Mouse (Mus musculus): ENCODE measurements around the gene Ugt3a1. TPM values are rescaled to one million over a fixed set of nuclear protein-coding genes. Genes with fewer than 3 reads are reported as not detected.

Ugt3a1 gene
- polyA plus RNA-seq, 1 experiment from 2014 or later = not detected

GRCm38 (mm10) chr15:9335341-9335740 lies 58.7 kb downstream of the Ugt3a1 start, which contains the start of gene Ugt3a2:
Gene Ugt3a2 (plus strand): TSS chr15:9335550.
- no peak within 1 kb of the TSS for H3K27ac ChIP-seq
- no peak for ATAC-seq (ENCODE audit: insufficient number of reproducible peaks, insufficient read depth, low FRiP score, low TSS enrichment, low read depth)

DNA sequence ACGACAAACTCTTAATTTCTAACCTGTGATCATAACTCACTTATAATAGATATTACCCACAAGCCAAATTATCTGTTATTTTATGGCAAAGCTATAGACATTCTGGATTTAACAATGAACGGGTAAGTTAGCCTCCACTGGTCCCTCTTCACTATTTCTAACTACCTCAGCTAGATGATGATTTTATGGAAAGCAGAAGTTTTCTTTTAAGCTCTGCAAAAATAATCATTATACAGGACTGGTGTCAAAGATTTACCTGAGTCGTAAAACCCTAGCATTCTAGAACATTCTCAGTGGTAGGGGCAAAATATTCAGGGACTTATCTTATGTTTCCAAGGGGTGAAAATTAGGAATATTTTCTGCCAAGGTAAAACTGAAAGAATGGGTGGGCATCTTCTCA lies 59.9 kb downstream of the Ugt3a1 start:
- Histone ChIP-seq H3K9me3 (no peaks in the 10 kb centered on the region), H3K36me3 (no peaks in the 10 kb centered on the region), H3K9ac (no peak overlapping the region), H3K27ac (no peak overlapping the region), H3K4me2 (no peak overlapping the region), H3K27me3 (no peaks in the 10 kb centered on the region), H3K4me1 (no peaks in the 10 kb centered on the region), H3K4me3 (no peak overlapping the region)
- ATAC-seq (ENCODE audit: insufficient number of reproducible peaks, insufficient read depth, low FRiP score, low TSS enrichment, low read depth) = no peak
- WGBS = 83% methylated on average over 3 of the region's 3 CpGs

More at GRCm38 (mm10) chr15:9335341-9335740, 58.7 kb downstream of the Ugt3a1 start, which contains the start of gene Ugt3a2:
- 83% methylated on average over 4 of the region's 4 CpGs for WGBS
- H3K4me1 ChIP-seq = no peaks in the 10 kb centered on the region
- no peak within 1 kb of the TSS for H3K9ac ChIP-seq
- H3K9me3 ChIP-seq = no peaks in the 10 kb centered on the region
- no peak within 1 kb of the TSS for H3K4me3 ChIP-seq
- no peak within 1 kb of the TSS for H3K4me2 ChIP-seq
- no peaks in the 10 kb centered on the region for H3K27me3 ChIP-seq
- H3K36me3 ChIP-seq = no peaks in the 10 kb centered on the region

- Histone ChIP-seq H3K4me2 (no peak overlapping the region), H3K36me3 (no peaks in the 10 kb centered on the region), H3K27me3 (no peaks in the 10 kb centered on the region), H3K27ac (no peak overlapping the region), H3K9me3 (no peaks in the 10 kb centered on the region), H3K4me1 (no peaks in the 10 kb centered on the region), H3K4me3 (no peak overlapping the region), H3K9ac (no peak overlapping the region)
- ATAC-seq (ENCODE audit: insufficient number of reproducible peaks, insufficient read depth, low FRiP score, low TSS enrichment, low read depth) = no peak
- 68% methylated on average over 3 of the region's 3 CpGs for WGBS
Observed at GRCm38 (mm10) chr15:9337021-9337420, 60.3 kb downstream of the Ugt3a1 start.

GRCm38 (mm10) chr15:9348739-9349138 lies 72.1 kb downstream of the Ugt3a1 start:
- Histone ChIP-seq H3K27ac (no peak overlapping the region), H3K27me3 (no peaks in the 10 kb centered on the region), H3K9me3 (no peaks in the 10 kb centered on the region), H3K4me2 (no peak overlapping the region), H3K36me3 (no peaks in the 10 kb centered on the region), H3K4me3 (no peak overlapping the region), H3K9ac (no peak overlapping the region), H3K4me1 (no peaks in the 10 kb centered on the region)
- ATAC-seq (ENCODE audit: insufficient number of reproducible peaks, insufficient read depth, low FRiP score, low TSS enrichment, low read depth) = no peak
- 49% methylated on average over 3 of the region's 3 CpGs for WGBS

DNA sequence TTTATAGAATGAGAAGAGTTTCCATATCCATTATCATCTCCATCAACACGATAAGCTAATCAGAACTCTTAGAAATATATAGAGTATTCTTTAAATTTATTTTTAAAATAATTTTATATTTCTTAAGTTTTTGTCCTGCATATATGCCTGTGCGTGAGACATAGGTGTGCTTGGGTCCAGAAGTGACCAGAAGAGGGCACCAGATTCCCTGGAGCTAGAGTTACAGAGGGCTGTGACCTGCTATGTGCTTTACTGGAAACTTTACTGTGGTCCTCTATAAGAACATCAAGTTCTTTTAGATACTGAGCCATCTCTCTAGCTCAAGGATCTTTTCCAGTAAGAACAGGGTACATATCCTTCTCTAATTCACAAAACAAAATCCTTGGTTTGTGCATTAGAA lies 86.1 kb downstream of the Ugt3a1 start:
- H3K4me1 ChIP-seq = no peaks in the 10 kb centered on the region
- no peak overlapping the region for H3K9ac ChIP-seq
- H3K4me2 ChIP-seq = no peak overlapping the region
- H3K9me3 ChIP-seq = no peaks in the 10 kb centered on the region
- H3K27me3 ChIP-seq = no peaks in the 10 kb centered on the region
- H3K27ac ChIP-seq = no peak overlapping the region
- WGBS = 72% methylated on average over 2 of the region's 2 CpGs
- no peaks in the 10 kb centered on the region for H3K36me3 ChIP-seq
- no peak for ATAC-seq (ENCODE audit: insufficient number of reproducible peaks, insufficient read depth, low FRiP score, low TSS enrichment, low read depth)
- H3K4me3 ChIP-seq = no peak overlapping the region

Other genes starting within 250 kb of the Ugt3a1 start
- 25.0 and 31.1 TPM in 2 replicates for gene Nadk2, start 205.6 kb upstream of the Ugt3a1 start, polyA plus RNA-seq (2015; fragmentation: Nextera tagmentation; extraction: Ambion mirVana)
- gene Lmbrd2, start 136.3 kb upstream of the Ugt3a1 start, polyA plus RNA-seq (2015; fragmentation: Nextera tagmentation; extraction: Ambion mirVana) = 2.9 and 3.7 TPM in 2 replicates
- gene Skp2, start 121.5 kb upstream of the Ugt3a1 start, polyA plus RNA-seq (2015; fragmentation: Nextera tagmentation; extraction: Ambion mirVana) = 90.3 and 96.8 TPM in 2 replicates
- gene Ugt3a2, start 58.7 kb downstream of the Ugt3a1 start, polyA plus RNA-seq (2015; fragmentation: Nextera tagmentation; extraction: Ambion mirVana) = not detected in 2 replicates
- gene Capsl, start 159.1 kb downstream of the Ugt3a1 start, polyA plus RNA-seq (2015; fragmentation: Nextera tagmentation; extraction: Ambion mirVana) = 1.5 and 1.9 TPM in 2 replicates

Data from embryonic facial prominence, embryonic 13.5 days (tissue).